Mouse (Mus musculus) lung, embryonic 14.5 days (tissue): ENCODE results near the gene Nlgn1. TPM values are rescaled to one million over a fixed set of nuclear protein-coding genes. Genes with fewer than 3 reads are reported as not detected.

Experiments used
- ATAC-seq: fragments of 200-750 bp; cut with Nextera tagmentation; 2 replicates; pipeline ENCODE4 v1.8.0; 2017; ENCODE audit warnings: mild to moderate bottlenecking, moderate TSS enrichment, moderate library complexity; ENCODE audit not compliant: insufficient read depth
- DNase-seq: peaks from one replicate; pipeline ENCODE4 v3.0.0-alpha.2; 2015
- H3K27ac ChIP-seq: fragments of 300-500 bp; sonication (generic); 2 replicates; pipeline ENCODE4 v1.5.1; 2014; ENCODE audit warnings: low read depth, mild to moderate bottlenecking, moderate library complexity
- H3K27me3 ChIP-seq: fragments of 300-500 bp; sonication (generic); 2 replicates; pipeline ENCODE4 v1.6.1; 2014; ENCODE audit warnings: low read length, control low read depth; ENCODE audit not compliant: insufficient read depth
- H3K36me3 ChIP-seq: fragments of 300-500 bp; sonication (generic); 2 replicates; pipeline ENCODE4 v1.6.1; 2014; ENCODE audit warnings: control low read depth; ENCODE audit not compliant: insufficient read depth
- H3K4me1 ChIP-seq: fragments of 300-500 bp; sonication (generic); 2 replicates; pipeline ENCODE4 v1.6.1; 2014; ENCODE audit warnings: antibody characterized with exemption, control low read depth; ENCODE audit not compliant: insufficient read depth
- H3K4me2 ChIP-seq: fragments of 300-500 bp; sonication (generic); 2 replicates; pipeline ENCODE4 v1.6.1; 2014; ENCODE audit warnings: mild to moderate bottlenecking
- H3K4me3 ChIP-seq: fragments of 300-500 bp; sonication (generic); 2 replicates; pipeline ENCODE4 v1.5.1; 2014; ENCODE audit warnings: low read depth, low read length
- H3K9ac ChIP-seq: fragments of 300-500 bp; sonication (generic); 2 replicates; pipeline ENCODE4 v1.6.1; 2014
- H3K9me3 ChIP-seq: fragments of 300-500 bp; sonication (generic); 2 replicates; pipeline ENCODE4 v1.6.1; 2016; ENCODE audit warnings: low read depth, low read length, control low read depth
- CTCF ChIP-seq: IDR thresholded peaks from 2 replicates; pipeline ENCODE4 v1.5.1; 2016; ENCODE audit warnings: antibody characterized with exemption, low read depth
- WGBS: fragments of 180-500 bp; shearing (Covaris S2); extraction: QIAGEN DNeasy Blood & Tissue Kit; methylation state at CpG from one replicate; pipeline ENCODE4 v1.1.7; 2014; 5-methylcytosine and 5-hydroxymethylcytosine counted together
- polyA plus RNA-seq: library from polyadenylated mRNA; unstranded; fragments of >200 nt; fragmentation: Nextera tagmentation; extraction: Ambion mirVana; gene quantifications from 2 replicates; pipeline ENCODE4 v1.2.1, GENCODE M21; 2014

Gene Nlgn1
- polyA plus RNA-seq, 1 experiment from 2014 or later: 1.6 TPM

GRCm38 (mm10) chr3:26201410-26201809, 130.8 kb downstream of the Nlgn1 start:
- H3K36me3 ChIP-seq: no peaks in the 10 kb centered on the region
- no peak overlapping the region for H3K4me2 ChIP-seq
- no peaks in the 10 kb centered on the region for H3K27me3 ChIP-seq
- no peak overlapping the region for H3K9ac ChIP-seq
- ATAC-seq: no peak
- H3K4me1 ChIP-seq: no peaks in the 10 kb centered on the region
- TF ChIP-seq CTCF: no peak
- no peak overlapping the region for H3K27ac ChIP-seq
- no peak for DNase-seq
- 37% methylated on average over 1 of the region's 1 CpGs for WGBS
- H3K9me3 ChIP-seq: no peaks in the 10 kb centered on the region
- H3K4me3 ChIP-seq: no peak overlapping the region

- Histone ChIP-seq H3K9me3 (no peaks in the 10 kb centered on the region), H3K9ac (no peak overlapping the region), H3K36me3 (no peaks in the 10 kb centered on the region), H3K4me1 (no peaks in the 10 kb centered on the region), H3K4me3 (no peak overlapping the region), H3K4me2 (no peak overlapping the region), H3K27me3 (no peaks in the 10 kb centered on the region), H3K27ac (no peak overlapping the region)
- TF ChIP-seq CTCF: no peak
- ATAC-seq: peak; percentile 73
- DNase-seq: peak; percentile 72
- 45% methylated on average over 2 of the region's 2 CpGs for WGBS
Observed at GRCm38 (mm10) chr3:26194970-26195369, 137.3 kb downstream of the Nlgn1 start.

- 88% methylated on average over 3 of the region's 3 CpGs for WGBS
- Histone ChIP-seq H3K9me3 (no peaks in the 10 kb centered on the region), H3K4me1 (no peaks in the 10 kb centered on the region), H3K27me3 (no peaks in the 10 kb centered on the region), H3K9ac (no peak overlapping the region), H3K4me2 (no peak overlapping the region), H3K4me3 (no peak overlapping the region), H3K36me3 (no peaks in the 10 kb centered on the region), H3K27ac (no peak overlapping the region)
- DNase-seq (no peak), ATAC-seq (no peak)
- no peak for TF ChIP-seq CTCF
Observed at GRCm38 (mm10) chr3:26181013-26181412, 151.2 kb downstream of the Nlgn1 start.

GRCm38 (mm10) chr3:26175371-26175770, 156.9 kb downstream of the Nlgn1 start:
- no peaks in the 10 kb centered on the region for H3K27me3 ChIP-seq
- no peak for TF ChIP-seq CTCF
- no peak overlapping the region for H3K27ac ChIP-seq
- no peak overlapping the region for H3K4me3 ChIP-seq
- no peaks in the 10 kb centered on the region for H3K9me3 ChIP-seq
- DNase-seq: no peak
- H3K4me1 ChIP-seq: no peaks in the 10 kb centered on the region
- 94% methylated on average over 4 of the region's 4 CpGs for WGBS
- no peaks in the 10 kb centered on the region for H3K36me3 ChIP-seq
- no peak for ATAC-seq
- H3K4me2 ChIP-seq: no peak overlapping the region
- no peak overlapping the region for H3K9ac ChIP-seq

- TF ChIP-seq CTCF: no peak
- Histone ChIP-seq H3K4me3 (no peak overlapping the region), H3K4me1 (no peaks in the 10 kb centered on the region), H3K36me3 (no peaks in the 10 kb centered on the region), H3K27me3 (no peaks in the 10 kb centered on the region), H3K27ac (no peak overlapping the region), H3K4me2 (no peak overlapping the region), H3K9ac (no peak overlapping the region), H3K9me3 (no peaks in the 10 kb centered on the region)
- ATAC-seq (no peak), DNase-seq (no peak)
- 41% methylated on average over 5 of the region's 5 CpGs for WGBS
Observed at GRCm38 (mm10) chr3:26174257-26174656, 158.0 kb downstream of the Nlgn1 start.

GRCm38 (mm10) chr3:26173613-26174012, 158.6 kb downstream of the Nlgn1 start:
- H3K27ac ChIP-seq: no peak overlapping the region
- DNase-seq (no peak), ATAC-seq (no peak)
- H3K9ac ChIP-seq: no peak overlapping the region
- no peak overlapping the region for H3K4me2 ChIP-seq
- no peaks in the 10 kb centered on the region for H3K27me3 ChIP-seq
- WGBS: 78% methylated on average over 3 of the region's 3 CpGs
- no peak overlapping the region for H3K4me3 ChIP-seq
- TF ChIP-seq CTCF: no peak
- H3K4me1 ChIP-seq: no peaks in the 10 kb centered on the region
- H3K9me3 ChIP-seq: no peaks in the 10 kb centered on the region
- H3K36me3 ChIP-seq: no peaks in the 10 kb centered on the region

- no peak overlapping the region for H3K4me3 ChIP-seq
- H3K27ac ChIP-seq: no peak overlapping the region
- ATAC-seq: no peak
- H3K4me2 ChIP-seq: no peak overlapping the region
- DNase-seq: no peak
- no peaks in the 10 kb centered on the region for H3K4me1 ChIP-seq
- no peaks in the 10 kb centered on the region for H3K27me3 ChIP-seq
- no peak overlapping the region for H3K9ac ChIP-seq
- H3K9me3 ChIP-seq: no peaks in the 10 kb centered on the region
- TF ChIP-seq CTCF: no peak
- 68% methylated on average over 8 of the region's 8 CpGs for WGBS
- H3K36me3 ChIP-seq: no peaks in the 10 kb centered on the region
Observed at GRCm38 (mm10) chr3:26166711-26167110, 165.5 kb downstream of the Nlgn1 start.

- Histone ChIP-seq H3K27ac (no peak overlapping the region), H3K36me3 (no peaks in the 10 kb centered on the region), H3K4me2 (peak overlapping the region; percentile 85), H3K4me3 (peak overlapping the region; percentile 49), H3K4me1 (no peaks in the 10 kb centered on the region), H3K9ac (no peak overlapping the region; the same call in 1 of the 2 replicates), H3K9me3 (no peaks in the 10 kb centered on the region), H3K27me3 (no peaks in the 10 kb centered on the region)
- peak; percentile 80 for TF ChIP-seq CTCF
- ATAC-seq (no peak), DNase-seq (peak; percentile 81)
- 3% methylated on average over 9 of the region's 9 CpGs for WGBS
Observed at GRCm38 (mm10) chr3:26153782-26154181, 178.5 kb downstream of the Nlgn1 start.
